Mouse (Mus musculus) embryonic fibroblast, embryonic 13.5 days (primary cell): ENCODE results near the gene Cox8b.

ENCODE experiments used
- CTCF ChIP-seq: IDR thresholded peaks from 2 replicates; pipeline ENCODE4 v1.5.1; 2011; ENCODE audit warnings: mild to moderate bottlenecking, control low read depth, low read length, moderate library complexity, borderline replicate concordance; ENCODE audit not compliant: insufficient read depth
- POLR2A ChIP-seq: IDR thresholded peaks from 2 replicates; pipeline ENCODE4 v1.6.1; 2011; ENCODE audit warnings: low read depth, mild to moderate bottlenecking, control low read depth, low read length, moderate library complexity

DNA sequence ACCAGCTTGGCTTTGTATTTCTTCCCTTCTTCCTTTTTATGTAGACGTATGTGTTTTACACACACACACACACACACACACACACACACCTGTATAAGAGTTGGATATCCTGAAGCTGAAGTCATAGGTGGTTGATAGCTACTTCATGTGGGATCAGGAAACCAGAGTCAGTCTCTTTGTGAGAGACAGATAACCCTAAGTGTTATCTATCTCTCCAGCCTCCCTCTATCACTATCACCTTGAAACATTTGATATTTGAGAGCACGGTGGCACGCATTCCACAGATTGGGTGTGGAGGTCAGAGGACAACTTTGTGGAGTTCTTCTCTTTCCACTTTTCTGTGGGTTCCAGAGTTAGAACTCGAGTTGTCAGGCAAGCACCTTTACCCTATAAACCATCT, 19.7 kb upstream of the Cox8b start:
- TF ChIP-seq POLR2A: no peak
- TF ChIP-seq CTCF: no peak
